Mouse (Mus musculus) kidney, embryonic 16.5 days (tissue): ENCODE results near the gene Rims3. TPM values are rescaled to one million over a fixed set of nuclear protein-coding genes. Genes with fewer than 3 reads are reported as not detected.

Experiments used
- ATAC-seq: fragments of 200-750 bp; cut with Nextera tagmentation; 2 replicates; pipeline ENCODE4 v1.8.0; 2017; ENCODE audit warnings: moderate TSS enrichment; ENCODE audit not compliant: low FRiP score, low TSS enrichment
- H3K27ac ChIP-seq: fragments of 300-500 bp; sonication (generic); 2 replicates; pipeline ENCODE4 v1.5.1; 2014; ENCODE audit warnings: low read length
- H3K27me3 ChIP-seq: fragments of 300-500 bp; sonication (generic); 2 replicates; pipeline ENCODE4 v1.6.1; 2014; ENCODE audit warnings: low read length, control low read depth, mixed read lengths; ENCODE audit not compliant: insufficient read depth
- H3K36me3 ChIP-seq: fragments of 300-500 bp; sonication (generic); 2 replicates; pipeline ENCODE4 v1.6.1; 2014; ENCODE audit warnings: low read length, control low read depth, mixed read lengths; ENCODE audit not compliant: insufficient read depth
- H3K4me1 ChIP-seq: fragments of 300-500 bp; sonication (generic); 2 replicates; pipeline ENCODE4 v1.6.1; 2014; ENCODE audit warnings: low read length, control low read depth, mixed read lengths; ENCODE audit not compliant: insufficient read depth
- H3K4me2 ChIP-seq: fragments of 300-500 bp; sonication (generic); replicated peaks from 2 replicates; pipeline ENCODE4 v1.6.1; 2014; ENCODE audit warnings: low read depth, low read length
- H3K4me3 ChIP-seq: fragments of 300-500 bp; sonication (generic); 2 replicates; pipeline ENCODE4 v1.5.1; 2014; ENCODE audit warnings: mild to moderate bottlenecking, low read length
- H3K9ac ChIP-seq: fragments of 300-500 bp; sonication (generic); replicated peaks from 2 replicates; pipeline ENCODE4 v1.6.1; 2014; ENCODE audit warnings: low read length
- H3K9me3 ChIP-seq: fragments of 300-500 bp; sonication (generic); 2 replicates; pipeline ENCODE4 v1.6.1; 2016; ENCODE audit warnings: low read length, control low read depth
- WGBS: fragments of 180-500 bp; shearing (Covaris S2); extraction: QIAGEN DNeasy Blood & Tissue Kit; methylation state at CpG from one replicate; pipeline ENCODE4 v1.1.7; 2014; 5-methylcytosine and 5-hydroxymethylcytosine counted together
- polyA plus RNA-seq: library from polyadenylated mRNA; unstranded; fragments of >200 nt; fragmentation: Nextera tagmentation; extraction: Ambion mirVana; gene quantifications from 2 replicates; pipeline ENCODE4 v1.2.1, GENCODE M21; 2015

Rims3 gene
- polyA plus RNA-seq, 1 experiment from 2014 or later, result 0.41 TPM

GRCm38 (mm10) chr4:120904533-120904932, 49.9 kb downstream of the Rims3 start:
- Histone ChIP-seq H3K9me3 (no peaks in the 10 kb centered on the region), H3K9ac (no peak overlapping the region), H3K27ac (no peak overlapping the region), H3K4me2 (no peak overlapping the region), H3K4me1 (no peaks in the 10 kb centered on the region), H3K36me3 (no peaks in the 10 kb centered on the region), H3K4me3 (no peak overlapping the region), H3K27me3 (no peaks in the 10 kb centered on the region)
- no peak for ATAC-seq
- 68% methylated on average over 4 of the region's 4 CpGs for WGBS

- no peak overlapping the region for H3K27ac ChIP-seq
- no peaks in the 10 kb centered on the region for H3K4me1 ChIP-seq
- WGBS, result 72% methylated on average over 5 of the region's 5 CpGs
- H3K4me3 ChIP-seq, result no peak overlapping the region
- ATAC-seq, result no peak
- no peaks in the 10 kb centered on the region for H3K36me3 ChIP-seq
- no peaks in the 10 kb centered on the region for H3K9me3 ChIP-seq
- no peak overlapping the region for H3K9ac ChIP-seq
- H3K4me2 ChIP-seq, result no peak overlapping the region
- no peaks in the 10 kb centered on the region for H3K27me3 ChIP-seq
These were observed 51.0 kb downstream of the Rims3 start for GRCm38 (mm10) chr4:120905644-120906043.

- no peak; the same call in 1 of the 2 replicates for ATAC-seq
- no peaks in the 10 kb centered on the region for H3K27me3 ChIP-seq
- no peak overlapping the region for H3K4me2 ChIP-seq
- no peaks in the 10 kb centered on the region for H3K36me3 ChIP-seq
- no peak overlapping the region for H3K4me3 ChIP-seq
- 33% methylated on average over 15 of the region's 15 CpGs for WGBS
- no peaks in the 10 kb centered on the region for H3K4me1 ChIP-seq
- no peak overlapping the region for H3K9ac ChIP-seq
- no peak overlapping the region for H3K27ac ChIP-seq
- H3K9me3 ChIP-seq, result no peaks in the 10 kb centered on the region
These were observed 55.0 kb downstream of the Rims3 start for GRCm38 (mm10) chr4:120909558-120910150.

- H3K9ac ChIP-seq, result no peak overlapping the region
- ATAC-seq, result no peak
- H3K4me3 ChIP-seq, result no peak overlapping the region
- no peak overlapping the region for H3K4me2 ChIP-seq
- no peak overlapping the region for H3K27ac ChIP-seq
- H3K4me1 ChIP-seq, result no peaks in the 10 kb centered on the region
- no peaks in the 10 kb centered on the region for H3K9me3 ChIP-seq
- no peaks in the 10 kb centered on the region for H3K36me3 ChIP-seq
- 84% methylated on average over 6 of the region's 6 CpGs for WGBS
- H3K27me3 ChIP-seq, result no peaks in the 10 kb centered on the region
These were observed 56.5 kb downstream of the Rims3 start for GRCm38 (mm10) chr4:120911086-120911485.

- Histone ChIP-seq H3K27me3 (no peaks in the 10 kb centered on the region), H3K4me1 (no peaks in the 10 kb centered on the region), H3K36me3 (no peaks in the 10 kb centered on the region), H3K9me3 (no peaks in the 10 kb centered on the region), H3K27ac (no peak overlapping the region), H3K9ac (no peak overlapping the region), H3K4me3 (no peak overlapping the region), H3K4me2 (no peak overlapping the region)
- no peak for ATAC-seq
- WGBS, result 50% methylated on average over 4 of the region's 4 CpGs
These were observed 58.2 kb downstream of the Rims3 start for GRCm38 (mm10) chr4:120912866-120913265.

DNA sequence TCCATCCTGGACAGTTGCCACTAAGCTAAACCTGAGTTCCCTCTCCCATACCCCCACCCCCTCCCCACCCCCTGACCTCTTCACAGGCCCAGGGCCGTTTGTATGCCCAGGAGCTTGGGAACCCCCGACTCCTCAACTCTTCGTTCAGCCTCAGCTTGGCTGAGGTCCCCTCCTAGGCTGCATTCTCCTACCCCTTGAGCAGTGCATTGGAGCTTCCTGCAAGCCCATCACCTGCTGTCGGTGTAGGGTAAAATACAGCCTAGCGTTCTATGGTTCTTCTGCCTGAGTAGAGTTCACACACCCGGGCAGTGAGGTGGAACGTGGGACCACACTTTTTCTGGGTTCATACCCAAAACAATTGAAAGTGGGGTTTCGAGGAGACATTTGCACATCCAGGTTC, 58.8 kb downstream of the Rims3 start:
- Histone ChIP-seq H3K9ac (no peak overlapping the region), H3K4me1 (no peaks in the 10 kb centered on the region), H3K36me3 (no peaks in the 10 kb centered on the region), H3K9me3 (no peaks in the 10 kb centered on the region), H3K4me3 (no peak overlapping the region), H3K27ac (no peak overlapping the region), H3K27me3 (no peaks in the 10 kb centered on the region), H3K4me2 (no peak overlapping the region)
- no peak for ATAC-seq
- 67% methylated on average over 8 of the region's 8 CpGs for WGBS

GRCm38 (mm10) chr4:120913861-120914260, 59.2 kb downstream of the Rims3 start:
- Histone ChIP-seq H3K36me3 (no peaks in the 10 kb centered on the region), H3K4me1 (no peaks in the 10 kb centered on the region), H3K4me3 (no peak overlapping the region), H3K9ac (no peak overlapping the region), H3K4me2 (no peak overlapping the region), H3K27me3 (no peaks in the 10 kb centered on the region), H3K9me3 (no peaks in the 10 kb centered on the region), H3K27ac (no peak overlapping the region)
- WGBS, result 86% methylated on average over 1 of the region's 1 CpGs
- no peak for ATAC-seq

DNA sequence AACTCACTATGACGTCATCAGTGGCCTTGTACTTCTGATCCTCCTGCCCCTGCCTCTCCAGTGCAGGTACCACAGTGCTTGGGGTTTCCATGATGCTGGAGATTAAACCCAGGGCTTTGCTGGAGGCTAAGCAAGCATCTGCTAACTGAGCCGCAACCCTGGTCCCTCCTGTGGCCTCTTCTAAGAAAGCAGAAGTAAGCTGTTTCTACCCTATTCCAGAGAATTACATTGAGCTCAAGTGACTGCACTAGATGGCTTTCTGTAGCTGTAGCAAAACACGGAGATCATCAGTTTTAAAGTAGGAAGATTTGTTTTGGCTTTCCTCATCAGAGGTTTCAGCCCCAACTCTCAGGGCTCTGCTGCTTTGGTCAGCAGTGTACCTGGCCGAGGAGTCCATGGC, 59.9 kb downstream of the Rims3 start:
- no peak overlapping the region for H3K4me3 ChIP-seq
- WGBS, result 68% methylated on average over 4 of the region's 4 CpGs
- no peak for ATAC-seq
- H3K27ac ChIP-seq, result no peak overlapping the region
- H3K4me2 ChIP-seq, result no peak overlapping the region
- H3K4me1 ChIP-seq, result no peaks in the 10 kb centered on the region
- no peaks in the 10 kb centered on the region for H3K36me3 ChIP-seq
- no peaks in the 10 kb centered on the region for H3K27me3 ChIP-seq
- no peaks in the 10 kb centered on the region for H3K9me3 ChIP-seq
- H3K9ac ChIP-seq, result no peak overlapping the region

GRCm38 (mm10) chr4:120921461-120921860, 66.8 kb downstream of the Rims3 start:
- Histone ChIP-seq H3K9ac (no peak overlapping the region), H3K4me3 (no peak overlapping the region), H3K9me3 (peaks cover 13% of the 10 kb centered on the region), H3K4me1 (peaks cover 12% of the 10 kb centered on the region; the same call in 1 of the 2 replicates), H3K27me3 (no peaks in the 10 kb centered on the region), H3K27ac (no peak overlapping the region), H3K4me2 (no peak overlapping the region), H3K36me3 (peaks cover 22% of the 10 kb centered on the region)
- ATAC-seq, result no peak
- 94% methylated on average over 8 of the region's 8 CpGs for WGBS

GRCm38 (mm10) chr4:120924554-120925299, 70.1 kb downstream of the Rims3 start, which contains the start of gene Exo5:
Exo5 (minus strand) TSS chr4:120925017.
- H3K36me3 ChIP-seq, result peaks cover 22% of the 10 kb centered on the region
- WGBS, result under 1% methylated on average over 33 of the region's 33 CpGs
- peak within 1 kb of the TSS; percentile 84 for H3K27ac ChIP-seq
- peaks cover 13% of the 10 kb centered on the region for H3K9me3 ChIP-seq
- peaks cover 12% of the 10 kb centered on the region; the same call in 1 of the 2 replicates for H3K4me1 ChIP-seq
- H3K9ac ChIP-seq, result peak within 1 kb of the TSS; percentile 86
- peak within 1 kb of the TSS; percentile 67 for H3K4me2 ChIP-seq
- peak within 1 kb of the TSS; percentile 61 for H3K4me3 ChIP-seq
- ATAC-seq, result peak; percentile 99
- no peaks in the 10 kb centered on the region for H3K27me3 ChIP-seq
